Mouse (Mus musculus) small intestine, adult 2 months (tissue): ENCODE data around the gene Sulf2.

Source experiments
- CTCF ChIP-seq: fragments of 200-500 bp; IDR thresholded peaks from 2 replicates; pipeline ENCODE4 v1.5.1; 2012; ENCODE audit warnings: low read depth, mild to moderate bottlenecking, control low read depth, inconsistent platforms, low read length, moderate library complexity, mixed read lengths; ENCODE audit not compliant: insufficient replicate concordance, insufficient read length; ENCODE audit errors: extremely low read depth
- POLR2A ChIP-seq: fragments of 200-500 bp; IDR thresholded peaks from 2 replicates; pipeline ENCODE4 v1.6.1; 2012; ENCODE audit warnings: low read depth, mild to moderate bottlenecking, control low read depth, inconsistent platforms, low read length, moderate library complexity

DNA sequence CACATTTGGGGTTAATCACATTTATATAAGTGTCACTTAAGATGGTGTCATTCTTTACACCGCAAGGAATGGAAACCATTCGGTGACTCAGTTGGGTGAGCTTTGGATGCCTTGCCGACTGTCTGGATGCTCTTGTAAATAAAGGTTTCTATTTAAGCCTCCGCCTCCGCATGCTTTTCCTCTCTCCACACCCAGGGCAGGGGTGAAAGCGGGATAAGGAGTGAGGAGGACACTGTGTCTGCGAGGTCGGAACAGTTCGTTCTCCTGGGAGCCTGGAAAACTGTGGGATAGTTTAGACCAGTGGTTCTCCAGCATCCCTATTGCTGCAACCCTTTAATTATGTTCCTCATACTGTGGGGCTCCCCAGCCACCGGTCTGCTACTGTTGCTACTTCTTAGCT, 82.4 kb downstream of the Sulf2 start:
- TF ChIP-seq CTCF (no peak), POLR2A (no peak)
